Mouse (Mus musculus) Muller cell, postnatal 12 days (primary cell): ENCODE results near the gene Eif4a2.

Experiments used
- DNase-seq: peaks from one replicate; pipeline ENCODE4 v3.0.0-alpha.2; 2015; ENCODE audit errors: inconsistent ontology term

The Eif4a2 gene

GRCm38 (mm10) chr16:23103841-23104240 lies 3.4 kb upstream of the Eif4a2 start:
- DNase-seq = no peak

GRCm38 (mm10) chr16:23106121-23106520 lies 1.1 kb upstream of the Eif4a2 start:
- DNase-seq = no peak

GRCm38 (mm10) chr16:23107946-23108759 lies 909 bp downstream of the Eif4a2 start:
- peak; percentile 87 for DNase-seq

GRCm38 (mm10) chr16:23108943-23109342 lies 1.7 kb downstream of the Eif4a2 start:
- DNase-seq = no peak

- DNase-seq = no peak
Observed at GRCm38 (mm10) chr16:23109350-23110280, 2.4 kb downstream of the Eif4a2 start.

GRCm38 (mm10) chr16:23112348-23112747 lies 5.1 kb downstream of the Eif4a2 start:
- DNase-seq = no peak

GRCm38 (mm10) chr16:23112861-23113435 lies 5.7 kb downstream of the Eif4a2 start:
- DNase-seq = no peak

GRCm38 (mm10) chr16:23113903-23114302 lies 6.7 kb downstream of the Eif4a2 start:
- no peak for DNase-seq

GRCm38 (mm10) chr16:23114339-23115171 lies 7.3 kb downstream of the Eif4a2 start:
- no peak for DNase-seq

- no peak for DNase-seq
Observed at GRCm38 (mm10) chr16:23115486-23115885, 8.2 kb downstream of the Eif4a2 start.

- DNase-seq = no peak
Observed at GRCm38 (mm10) chr16:23117173-23117572, 9.9 kb downstream of the Eif4a2 start.

- DNase-seq = no peak
Observed at GRCm38 (mm10) chr16:23122446-23122845, 15.2 kb downstream of the Eif4a2 start.

GRCm38 (mm10) chr16:23123104-23123503 lies 15.9 kb downstream of the Eif4a2 start:
- DNase-seq = no peak

- DNase-seq = no peak
Observed at GRCm38 (mm10) chr16:23124398-23124797, 17.2 kb downstream of the Eif4a2 start.

- no peak for DNase-seq
Observed at GRCm38 (mm10) chr16:23127311-23127672, 20.0 kb downstream of the Eif4a2 start.

- peak; percentile 92 for DNase-seq
Observed at GRCm38 (mm10) chr16:23127673-23128375, 20.6 kb downstream of the Eif4a2 start, which contains the start of gene Rfc4. Rfc4 (minus strand) TSS chr16:23127737.

GRCm38 (mm10) chr16:23130303-23130702 lies 23.1 kb downstream of the Eif4a2 start:
- DNase-seq = no peak

- no peak for DNase-seq
Observed at GRCm38 (mm10) chr16:23132336-23132735, 25.1 kb downstream of the Eif4a2 start.

- no peak for DNase-seq
Observed at GRCm38 (mm10) chr16:23135421-23136149, 28.3 kb downstream of the Eif4a2 start.

- DNase-seq = no peak
Observed at GRCm38 (mm10) chr16:23136406-23136970, 29.2 kb downstream of the Eif4a2 start.
